Mouse (Mus musculus): Measurements from ENCODE around the gene Trcg1. TPM values are rescaled to one million over a fixed set of nuclear protein-coding genes. Genes with fewer than 3 reads are reported as not detected.
"Not testable (repeated sequence)": the region's sequence is repeated elsewhere in the genome, so short reads cannot be mapped to it uniquely, and the experiment has no call there.

Trcg1 gene
- total RNA-seq, 2 experiments from 2014 or later: not detected

DNA sequence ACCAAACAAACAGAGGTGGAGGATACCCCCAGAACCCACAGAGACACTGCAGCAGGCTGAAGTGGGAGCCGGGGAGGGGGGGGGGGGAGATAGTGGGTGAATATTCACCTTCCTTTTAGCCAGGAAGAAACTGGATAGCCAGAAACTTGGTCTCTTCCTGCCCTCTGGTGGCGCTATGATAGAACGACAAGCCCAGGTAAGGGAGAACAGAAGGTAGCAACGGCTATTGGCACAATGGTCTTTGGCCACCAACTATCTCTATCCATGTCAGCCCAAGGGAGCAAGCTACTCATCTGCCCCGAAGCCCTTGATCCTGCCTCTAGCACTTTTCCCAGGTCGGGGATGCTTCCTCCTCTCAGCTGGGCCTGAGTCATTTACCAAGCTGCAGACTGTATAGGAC is 16.0 kb upstream of the Trcg1 start:
- peak; percentile 69 for TF ChIP-seq CTCF (IDR thresholded peaks at IDR 0.05)
- DNase-seq (ENCODE audit: extremely low spot score in 1 of 2, low spot score in 2 of 2): peak; percentile 30 to 39
- Histone ChIP-seq H3K27ac (no peak overlapping the region), H3K4me3 (no peak overlapping the region)
- intact Hi-C loops (cut with DNase I): loop anchor here (1.0 to 10.0 kb wide), 2 partner anchors 58 to 326 kb away; no protein-coding TSS in a partner anchor

GRCm38 (mm10) chr9:57223341-57223740 is 13.0 kb upstream of the Trcg1 start:
- no peak for TF ChIP-seq CTCF (IDR thresholded peaks at IDR 0.05)
- intact Hi-C loops (cut with DNase I): loop anchor here (10.0 kb wide), 1 partner anchor 329 kb away; no protein-coding TSS in a partner anchor
- no peak for DNase-seq (ENCODE audit: extremely low spot score in 1 of 2, low spot score in 2 of 2)
- Histone ChIP-seq H3K27ac (no peak overlapping the region), H3K4me3 (no peak overlapping the region)

DNA sequence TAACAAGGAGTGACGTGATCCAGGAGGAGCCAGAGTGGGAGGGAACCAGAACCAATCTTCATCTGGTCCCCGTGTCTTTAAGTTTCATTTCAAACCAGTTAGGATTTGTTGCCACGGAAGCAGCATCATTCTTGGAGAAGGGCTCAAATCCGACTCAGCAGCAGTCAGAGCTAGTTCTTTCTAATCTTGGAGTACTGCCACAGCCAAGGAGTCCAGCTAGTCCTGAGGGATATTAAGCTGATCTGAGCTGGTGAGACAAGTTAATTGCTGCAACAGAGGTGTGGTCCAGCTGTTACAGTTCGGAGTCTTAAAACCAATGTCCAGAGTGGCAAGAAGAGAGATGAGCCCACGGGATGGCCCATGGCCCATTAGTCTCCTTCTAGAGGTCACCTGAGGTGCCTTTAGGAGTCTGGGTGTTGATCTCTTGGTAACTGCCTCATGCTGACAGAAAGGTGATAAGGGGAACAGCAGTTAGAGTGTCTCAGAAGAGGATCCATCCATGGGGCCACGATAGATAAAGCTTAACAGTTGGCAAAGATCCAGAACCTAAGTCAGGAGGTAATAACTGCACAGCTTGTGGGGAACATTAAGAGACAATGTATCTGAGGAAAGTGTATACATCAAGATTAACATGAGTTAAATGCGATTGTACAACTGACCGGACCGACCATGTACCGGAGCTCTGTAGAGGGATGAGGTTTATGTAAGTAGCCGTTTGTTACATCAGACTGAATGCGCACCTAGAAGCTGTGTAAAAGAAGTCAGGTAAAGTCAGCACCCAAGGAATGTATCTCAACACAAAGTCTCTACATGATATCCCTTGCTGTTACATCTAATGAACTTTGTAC is 10.4 kb upstream of the Trcg1 start:
- no peak overlapping the region for H3K4me3 ChIP-seq
- H3K27ac ChIP-seq: no peak overlapping the region
- DNase-seq (ENCODE audit: extremely low spot score in 1 of 2, low spot score in 2 of 2): no peak
- intact Hi-C loops (cut with DNase I): loop anchor here (10.0 kb wide), 1 partner anchor 331 kb away; no protein-coding TSS in a partner anchor
- TF ChIP-seq CTCF (IDR thresholded peaks at IDR 0.05): no peak

DNA sequence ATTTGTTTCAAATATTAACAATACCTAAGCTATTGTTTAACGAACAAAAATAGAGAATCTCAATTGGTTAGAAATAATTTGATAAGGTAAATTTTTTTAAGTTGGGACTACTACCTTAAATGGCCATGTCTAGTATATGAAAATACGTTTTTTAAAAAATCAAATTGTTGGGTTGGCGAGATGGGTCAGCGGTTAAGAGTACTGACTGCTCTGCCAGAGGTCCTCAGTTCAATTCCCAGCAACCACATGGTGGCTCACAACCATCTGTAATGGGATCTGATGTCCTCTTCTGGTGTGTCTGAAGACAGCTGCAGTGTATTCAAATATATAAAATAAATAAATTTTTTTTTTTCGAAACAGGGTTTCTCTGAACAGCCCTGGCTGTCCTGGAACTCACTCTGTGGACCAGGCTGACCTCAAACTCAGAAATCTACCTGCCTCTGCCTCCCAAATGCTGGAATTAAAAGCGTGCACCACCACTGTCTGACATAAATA is 9.7 kb upstream of the Trcg1 start:
- not testable (repeated sequence) for H3K4me3 ChIP-seq; DNase-seq (ENCODE audit: extremely low spot score in 1 of 2, low spot score in 2 of 2); H3K27ac ChIP-seq
- intact Hi-C loops (cut with DNase I): loop anchor here (10.0 kb wide), 1 partner anchor 332 kb away; no protein-coding TSS in a partner anchor

- DNase-seq (ENCODE audit: extremely low spot score in 1 of 2, low spot score in 2 of 2): no peak
- Histone ChIP-seq H3K4me3 (no peak overlapping the region), H3K27ac (no peak overlapping the region)
- intact Hi-C loops (cut with DNase I): loop anchor here (10.0 kb wide), 1 partner anchor 332 kb away; no protein-coding TSS in a partner anchor
- TF ChIP-seq CTCF (IDR thresholded peaks at IDR 0.05): no peak
Measured at GRCm38 (mm10) chr9:57227203-57227602, 9.2 kb upstream of the Trcg1 start.

- no peak for TF ChIP-seq CTCF (IDR thresholded peaks at IDR 0.05)
- Histone ChIP-seq H3K4me3 (no peak overlapping the region), H3K27ac (no peak overlapping the region)
- DNase-seq (ENCODE audit: extremely low spot score in 1 of 2, low spot score in 2 of 2): no peak
- intact Hi-C loops (cut with DNase I): loop anchor here (10.0 kb wide), 1 partner anchor 333 kb away; no protein-coding TSS in a partner anchor
Measured at GRCm38 (mm10) chr9:57228186-57228585, 8.2 kb upstream of the Trcg1 start.

DNA sequence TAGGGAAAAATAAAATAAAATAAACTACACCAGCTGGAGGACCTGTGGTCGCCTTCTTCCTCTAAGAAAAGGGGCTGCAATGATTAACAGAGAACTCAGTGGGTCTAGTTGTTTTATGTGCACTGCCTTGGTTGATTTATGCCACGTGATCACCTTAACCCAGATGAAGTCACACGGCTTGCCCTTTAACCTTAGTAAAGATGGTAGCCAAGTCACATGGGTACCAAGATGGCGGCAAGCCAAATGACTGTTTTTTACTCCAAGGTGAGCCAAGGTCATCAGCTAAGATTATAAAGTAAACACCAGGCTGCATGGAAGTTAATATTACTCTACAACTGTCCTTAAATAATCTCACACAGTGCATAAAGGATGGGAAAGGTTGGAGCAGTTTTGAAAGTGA is 6.6 kb upstream of the Trcg1 start:
- TF ChIP-seq CTCF (IDR thresholded peaks at IDR 0.05): no peak
- H3K4me3 ChIP-seq: no peak overlapping the region
- intact Hi-C loops (cut with DNase I): loop anchor here (10.0 kb wide), 1 partner anchor 335 kb away; no protein-coding TSS in a partner anchor
- no peak overlapping the region for H3K27ac ChIP-seq
- DNase-seq (ENCODE audit: extremely low spot score in 1 of 2, low spot score in 2 of 2): no peak

DNA sequence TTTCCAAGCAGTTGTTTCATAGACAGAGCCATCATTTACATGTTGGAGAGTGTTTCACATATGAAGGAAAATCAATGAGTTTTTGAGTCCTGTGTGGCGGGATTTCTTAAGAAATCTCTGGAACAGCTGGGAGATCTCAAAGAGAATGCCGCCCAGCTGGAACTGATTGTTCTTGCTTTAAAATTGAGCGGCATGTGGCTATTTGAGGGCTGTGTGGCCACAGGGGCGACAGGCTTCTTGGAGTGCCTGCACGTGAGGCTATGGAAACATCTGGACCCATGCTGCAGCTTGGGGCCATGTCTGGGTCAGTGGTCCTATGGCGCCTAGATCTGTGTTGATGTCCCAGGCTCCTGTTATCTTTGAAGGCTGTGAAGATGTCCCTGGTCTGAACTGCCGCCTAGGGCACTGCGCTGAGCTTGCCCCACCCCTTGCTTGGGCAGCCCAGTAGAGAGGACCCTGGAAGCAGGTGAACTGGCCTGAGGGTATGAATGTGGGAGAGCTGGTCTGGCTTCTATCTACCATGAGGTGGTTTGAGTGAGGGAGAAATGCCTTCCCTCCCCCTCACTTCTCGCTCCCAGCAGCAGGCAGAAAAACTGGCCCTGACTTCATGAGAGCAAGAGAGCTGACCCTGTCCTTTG is 6.1 kb upstream of the Trcg1 start:
- no peak for TF ChIP-seq CTCF (IDR thresholded peaks at IDR 0.05)
- Histone ChIP-seq H3K27ac (no peak overlapping the region), H3K4me3 (no peak overlapping the region)
- no peak for DNase-seq (ENCODE audit: extremely low spot score in 1 of 2, low spot score in 2 of 2)
- intact Hi-C loops (cut with DNase I): no loop called here

- Histone ChIP-seq H3K27ac (no peak overlapping the region), H3K4me3 (no peak overlapping the region)
- no peak for TF ChIP-seq CTCF (IDR thresholded peaks at IDR 0.05)
- no peak for DNase-seq (ENCODE audit: extremely low spot score in 1 of 2, low spot score in 2 of 2)
- intact Hi-C loops (cut with DNase I): no loop called here
Measured at GRCm38 (mm10) chr9:57231536-57232255, 4.7 kb upstream of the Trcg1 start.

GRCm38 (mm10) chr9:57232341-57232940 is 3.9 kb upstream of the Trcg1 start:
- no peak overlapping the region for H3K27ac ChIP-seq
- TF ChIP-seq CTCF (IDR thresholded peaks at IDR 0.05): no peak
- intact Hi-C loops (cut with DNase I): no loop called here
- no peak overlapping the region for H3K4me3 ChIP-seq
- DNase-seq (ENCODE audit: extremely low spot score in 1 of 2, low spot score in 2 of 2): no peak

DNA sequence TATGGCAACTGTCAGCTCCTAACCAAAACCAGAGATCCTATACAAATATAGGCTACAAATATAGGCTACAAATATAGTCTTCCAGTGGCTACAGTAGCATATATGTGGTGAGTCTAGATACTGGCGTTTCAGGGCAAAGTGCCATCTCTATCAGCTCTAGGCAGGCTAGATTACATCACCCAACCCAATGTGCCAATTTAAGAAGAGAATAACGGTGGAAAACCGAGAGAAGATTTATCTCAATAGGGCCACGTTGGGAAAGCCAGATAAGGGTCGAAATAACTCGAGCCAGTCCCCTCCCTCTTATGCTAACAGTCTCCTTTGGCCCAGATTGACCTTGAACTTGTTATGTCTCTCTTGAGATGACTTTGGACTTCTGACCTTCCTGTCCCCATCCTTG is 3.2 kb upstream of the Trcg1 start:
- TF ChIP-seq CTCF (IDR thresholded peaks at IDR 0.05): no peak
- no peak overlapping the region for H3K27ac ChIP-seq

More for the DNA sequence above, 3.2 kb upstream of the Trcg1 start:
- no peak for DNase-seq (ENCODE audit: extremely low spot score in 1 of 2, low spot score in 2 of 2)
- H3K4me3 ChIP-seq: no peak overlapping the region
- intact Hi-C loops (cut with DNase I): no loop called here

Measured in left cerebral cortex, adult 2 months (tissue).